Mouse (Mus musculus) fat pad, adult 2 months (tissue): ENCODE measurements at regions not wholly inside any gene's neighbourhood (a gene's known extent, or its start where the extent isn't known, plus 50 kb on each side); places are given as distances from the start of the nearest gene placed in this dataset.
"Not testable (repeated sequence)": the region's sequence is repeated elsewhere in the genome, so short reads cannot be mapped to it uniquely, and the experiment has no call there.

Source experiments
- DNase-seq: peaks from one replicate; pipeline ENCODE4 v3.0.0-alpha.2; 2011; ENCODE audit warnings: low read depth, low spot score; ENCODE audit errors: extremely low read depth

DNA sequence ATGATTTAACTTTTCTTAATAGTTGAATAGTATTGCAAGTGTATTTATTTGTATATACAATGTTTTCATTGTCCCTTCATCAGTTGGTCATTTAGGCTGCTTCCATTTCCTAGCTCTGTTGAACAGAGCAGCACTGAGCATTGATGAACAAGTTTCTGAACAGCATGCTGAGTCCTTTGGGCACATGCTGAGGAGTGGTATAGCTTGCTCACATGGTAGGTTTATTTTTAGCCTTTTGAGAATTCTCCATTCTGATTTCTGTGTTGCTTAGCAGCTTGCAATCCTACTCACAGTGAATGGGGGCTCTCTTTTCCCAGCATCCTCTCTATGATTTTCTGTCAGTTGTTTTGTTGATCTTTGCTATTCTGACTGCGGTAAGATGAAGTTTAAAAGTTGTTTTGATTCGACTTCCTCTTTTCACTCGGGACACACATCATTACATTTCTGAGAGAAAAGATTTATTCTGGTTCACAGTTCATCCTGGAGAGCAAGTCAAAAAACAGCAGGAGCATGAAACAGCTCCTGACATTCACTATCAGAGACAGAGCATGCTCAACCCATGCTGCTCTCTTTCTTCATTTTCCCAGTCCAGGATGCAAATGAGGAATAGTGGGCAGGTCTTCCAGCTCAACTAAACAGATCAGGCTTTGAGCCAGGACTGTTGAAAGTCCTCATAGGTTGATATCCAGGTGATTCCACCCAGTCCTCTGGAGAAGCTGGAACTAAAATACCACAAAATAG is 413.1 kb downstream of the Gm37988 start:
- no peak for DNase-seq

DNA sequence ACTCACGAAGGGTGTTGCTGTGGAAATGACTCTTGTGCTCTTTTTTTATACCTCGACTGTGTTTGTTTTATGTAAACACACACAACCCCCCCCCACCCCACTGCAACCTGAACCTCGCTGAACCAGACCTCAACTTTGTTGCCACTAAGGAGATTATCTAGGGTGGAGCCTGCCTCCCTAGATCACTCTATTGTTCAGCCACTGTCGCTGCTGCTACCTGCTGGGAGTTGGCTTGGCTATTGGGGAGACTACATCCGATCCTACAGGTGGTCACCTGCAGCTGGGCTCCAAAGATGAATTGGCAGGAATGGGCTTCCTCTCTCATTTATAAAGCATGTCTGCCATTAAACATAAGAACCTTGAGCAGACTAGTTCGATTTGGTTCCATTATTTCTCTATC is 420.2 kb downstream of the Gm37988 start:
- DNase-seq, result no peak

DNA sequence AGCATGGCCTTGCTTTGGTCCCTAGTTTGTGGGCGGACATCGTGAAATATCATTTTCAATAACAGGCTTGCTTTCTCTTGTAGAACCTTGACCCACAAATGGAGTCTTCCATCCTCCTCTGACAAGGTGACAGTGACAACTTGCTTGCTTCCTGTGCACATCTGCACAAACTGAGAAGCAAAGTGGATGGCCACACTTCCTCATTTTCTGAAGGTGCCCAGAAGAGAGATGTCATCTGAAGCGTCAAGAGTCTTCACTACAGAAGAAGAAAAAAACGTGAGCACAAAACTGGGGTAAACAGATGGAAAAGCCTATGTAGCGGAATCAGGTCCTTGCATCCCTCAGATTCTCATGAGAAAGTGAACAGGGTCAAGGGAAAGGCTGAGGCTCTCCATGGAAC is 423.5 kb downstream of the Gm37988 start:
- no peak for DNase-seq

DNA sequence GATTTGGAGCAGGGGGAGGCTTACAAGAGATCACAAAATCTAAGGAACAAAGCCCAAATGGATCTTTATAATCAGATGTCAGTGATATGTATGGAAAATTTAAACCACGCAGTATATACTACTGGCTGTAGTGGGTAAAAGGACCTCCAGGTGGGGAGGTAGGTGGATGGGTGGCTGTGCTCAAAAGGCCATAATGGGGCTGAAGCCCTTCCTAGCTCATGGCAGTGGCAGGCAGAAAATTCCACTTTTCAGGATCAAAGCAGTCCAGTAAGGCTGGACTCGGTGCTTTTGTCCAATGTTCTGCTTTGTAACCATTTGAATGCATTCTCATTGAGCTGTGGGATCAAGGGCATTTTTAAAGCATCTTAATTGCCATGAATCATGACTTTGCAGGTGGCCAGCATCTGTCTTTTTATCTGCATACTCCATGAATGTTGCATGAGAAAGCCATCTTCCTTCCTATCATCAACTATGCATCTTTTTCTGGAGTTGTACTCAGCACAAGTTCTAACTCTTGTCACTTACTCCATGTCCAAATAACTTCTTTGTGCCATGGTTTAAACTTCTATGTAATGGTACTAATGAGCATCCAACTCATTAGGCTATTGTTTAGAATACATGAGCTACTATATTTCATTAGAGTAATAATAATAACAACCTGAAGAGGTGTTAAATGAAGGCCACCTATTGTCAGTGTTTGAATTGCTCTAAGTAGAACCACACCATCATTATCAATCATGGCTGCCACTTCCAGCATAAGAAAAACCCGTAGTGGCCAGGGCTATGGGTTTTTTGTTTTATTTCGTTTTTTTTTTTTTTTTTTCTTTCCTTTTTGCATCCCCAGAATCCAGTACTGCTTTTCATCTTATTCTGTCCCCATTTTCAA is 424.5 kb downstream of the Gm37988 start:
- no peak for DNase-seq

DNA sequence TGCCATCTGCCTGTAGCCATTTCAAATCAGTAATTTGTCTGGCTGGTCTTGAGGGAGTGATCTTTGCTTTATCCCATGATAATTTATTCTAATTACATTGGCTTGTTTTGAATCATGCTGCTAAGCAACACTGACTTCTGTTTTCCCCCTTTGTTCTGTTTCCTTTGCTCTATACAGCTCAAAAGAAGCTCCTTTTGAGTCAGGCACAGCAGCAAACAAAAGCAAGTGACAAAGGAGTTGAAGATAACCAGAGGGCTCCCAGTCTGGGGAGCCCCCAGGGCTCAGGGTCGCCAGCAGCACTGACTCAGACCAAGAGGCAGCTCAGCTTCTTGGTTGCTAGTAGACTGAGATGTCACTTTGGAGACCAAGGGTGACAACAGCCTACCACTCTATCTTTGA is 425.2 kb downstream of the Gm37988 start:
- no peak for DNase-seq

DNA sequence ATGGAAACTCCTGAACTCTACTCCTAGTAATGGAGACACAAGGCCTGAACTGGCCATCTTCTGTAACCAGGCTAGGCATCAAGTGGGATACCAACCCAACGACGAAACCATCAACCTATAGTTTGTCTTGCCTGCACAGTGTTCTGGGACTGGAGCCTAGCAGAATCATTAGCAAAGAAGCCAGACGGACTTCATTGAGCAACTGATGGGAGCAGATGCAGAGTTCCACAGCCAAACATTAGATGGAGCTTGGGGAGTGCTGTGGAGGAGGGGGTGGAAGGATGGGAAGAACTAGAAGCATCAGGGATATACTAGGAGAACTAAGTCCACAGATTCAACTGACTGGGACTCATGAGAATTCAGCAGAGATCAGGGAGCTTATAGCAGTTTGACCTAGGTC is 435.5 kb downstream of the Gm37988 start:
- DNase-seq, result no peak

DNA sequence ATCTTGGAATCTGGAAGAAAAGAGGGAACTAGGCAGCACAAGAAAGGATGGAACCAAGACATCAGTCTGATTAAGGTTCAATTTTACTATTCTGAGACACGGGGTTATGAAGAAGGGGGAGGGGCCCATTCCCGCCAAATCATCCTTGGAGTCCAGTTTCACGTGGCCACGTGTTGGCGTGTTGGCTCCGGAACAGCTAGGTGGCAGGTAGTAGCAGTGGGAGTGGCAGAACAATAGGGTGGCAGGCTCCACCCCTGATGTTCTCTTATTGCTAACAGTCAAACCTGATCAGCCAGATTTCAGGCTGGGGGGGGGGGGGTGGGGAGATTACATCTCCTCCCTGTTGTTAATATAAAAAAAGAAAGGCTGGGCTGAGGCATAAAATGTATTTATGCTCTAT is 453.2 kb downstream of the Gm37988 start:
- not testable (repeated sequence) for DNase-seq

DNA sequence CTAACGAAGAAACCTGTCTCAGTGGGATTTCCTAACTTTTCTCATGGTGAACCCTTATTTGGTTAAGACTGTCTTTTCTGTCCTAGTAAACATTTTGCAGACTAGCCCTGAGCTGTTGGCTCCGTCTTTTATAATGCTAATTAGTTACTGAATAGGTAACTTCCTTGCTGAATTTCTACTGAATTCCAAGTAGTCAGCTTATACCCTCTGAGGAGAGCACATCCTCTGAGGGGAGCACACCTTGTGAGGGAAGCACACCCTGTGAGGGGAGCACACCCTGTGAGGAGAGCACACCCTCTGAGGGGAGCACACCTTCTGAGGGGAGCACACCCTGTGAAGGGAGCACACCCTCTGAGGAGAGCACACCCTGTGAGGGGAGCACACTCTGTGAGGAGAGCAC is 453.6 kb downstream of the Gm37988 start:
- not testable (repeated sequence) for DNase-seq

DNA sequence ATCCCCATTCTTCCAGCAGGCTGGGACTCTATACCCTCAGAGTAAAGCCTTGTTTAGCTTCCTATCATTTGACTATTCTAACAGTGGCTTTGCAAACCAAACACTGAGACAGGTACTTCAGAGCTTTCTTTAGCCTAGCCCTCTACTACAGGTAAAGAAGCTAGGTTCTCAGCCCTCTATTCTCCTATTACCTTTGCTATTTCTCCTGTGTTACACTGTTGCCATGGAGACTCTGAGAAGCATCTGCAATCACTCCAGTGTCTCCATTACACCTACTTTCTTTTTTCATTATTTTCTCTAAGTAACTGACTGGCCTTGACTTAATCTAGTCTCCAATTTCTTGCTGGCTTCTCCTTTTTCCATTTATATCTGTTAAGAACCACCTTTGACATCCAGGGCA is 466.2 kb downstream of the Gm37988 start:
- DNase-seq, result no peak

DNA sequence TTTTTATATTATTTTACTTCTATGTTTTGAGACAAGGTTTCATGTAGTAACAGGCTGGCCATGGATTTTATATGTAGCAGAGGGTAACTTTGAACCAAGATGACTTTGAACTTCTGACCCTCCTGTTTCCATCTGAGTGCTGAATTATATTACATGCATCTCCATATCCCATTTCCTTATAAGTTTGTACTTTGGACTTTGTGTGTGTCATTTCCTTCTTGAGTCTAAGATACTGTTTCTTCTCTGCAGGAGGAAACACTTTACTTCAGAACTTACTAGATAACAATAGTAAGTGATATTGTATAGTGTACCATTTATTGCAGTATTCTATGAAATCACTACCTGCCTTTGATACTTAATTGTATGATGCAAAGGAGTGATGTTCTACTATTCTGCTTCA is 486.9 kb downstream of the Gm37988 start:
- no peak for DNase-seq

DNA sequence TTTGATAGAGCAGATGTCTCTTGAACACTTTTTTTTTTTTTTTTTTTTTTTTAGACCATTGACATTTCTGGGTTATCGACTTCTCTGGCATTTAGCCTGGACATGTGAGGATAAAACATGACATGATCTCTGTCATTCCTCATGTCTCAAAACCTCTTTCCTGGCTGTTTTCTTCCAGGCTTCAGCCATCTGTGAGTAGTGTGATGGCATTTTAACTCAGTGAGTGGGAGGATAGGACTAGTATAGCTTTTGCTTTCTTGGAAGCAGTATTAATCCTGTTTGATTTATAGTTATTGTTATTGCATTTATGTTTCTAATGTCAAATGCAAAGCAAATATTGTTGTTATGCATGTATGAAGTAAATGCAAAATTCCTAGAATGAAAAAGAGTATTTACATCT is 489.9 kb downstream of the Gm37988 start:
- DNase-seq, result no peak

DNA sequence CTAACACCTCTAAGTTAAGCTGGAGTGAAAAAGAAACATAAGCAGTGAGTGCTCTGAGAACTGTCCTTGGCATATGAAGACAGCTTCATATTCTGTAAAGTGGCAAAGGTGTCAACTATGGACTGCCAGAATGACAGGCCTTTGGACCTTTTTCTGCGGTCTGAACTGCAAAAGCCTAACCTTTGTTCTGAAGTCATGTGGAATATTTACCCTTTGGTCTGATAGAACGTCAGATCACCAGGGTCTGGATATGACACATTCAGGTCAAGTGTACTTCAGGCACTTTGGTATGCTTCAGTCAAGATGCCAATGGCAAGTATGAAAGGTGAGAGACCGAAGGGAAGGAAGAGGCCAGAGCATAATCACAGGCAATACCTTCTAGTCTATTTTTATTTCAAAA is 504.0 kb downstream of the Gm37988 start:
- DNase-seq, result no peak

DNA sequence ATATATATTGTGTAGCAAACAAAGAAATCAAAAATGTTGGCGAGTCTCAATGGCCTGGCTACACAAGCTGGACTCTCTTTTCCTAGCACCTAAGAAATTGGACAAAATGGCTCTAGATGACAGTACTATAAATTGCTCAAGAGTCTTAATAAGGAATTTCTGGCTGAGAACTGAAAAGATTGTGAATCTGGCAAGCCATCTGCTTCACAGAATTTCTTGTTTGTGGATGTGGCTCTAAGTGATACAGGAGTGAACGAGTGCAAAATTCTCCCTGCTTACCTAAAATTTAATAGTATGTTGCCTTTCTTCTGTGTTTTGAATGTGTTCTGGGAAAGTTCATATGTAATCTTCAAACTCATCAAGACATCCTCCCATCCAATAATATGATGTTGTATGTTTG is 508.1 kb downstream of the Gm37988 start:
- DNase-seq, result no peak

DNA sequence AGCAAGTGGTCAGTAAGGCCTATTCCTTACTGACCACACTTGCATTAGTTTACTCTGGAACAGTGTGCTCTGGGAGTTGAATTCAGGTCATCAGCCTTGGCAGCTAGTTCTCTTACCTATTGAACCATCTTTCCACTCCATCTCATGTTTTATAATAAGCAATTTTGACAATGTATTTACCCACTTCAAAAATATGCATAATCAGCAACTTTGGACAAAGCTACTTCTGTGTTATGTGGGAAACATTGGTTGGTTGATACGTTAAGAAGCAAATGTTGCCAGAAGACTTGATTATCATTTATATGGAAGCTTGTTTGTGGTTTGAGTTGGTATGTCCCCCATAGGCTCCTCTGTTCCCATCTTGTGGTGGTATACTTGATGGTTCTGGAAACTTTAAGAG is 509.4 kb downstream of the Gm37988 start:
- no peak for DNase-seq

DNA sequence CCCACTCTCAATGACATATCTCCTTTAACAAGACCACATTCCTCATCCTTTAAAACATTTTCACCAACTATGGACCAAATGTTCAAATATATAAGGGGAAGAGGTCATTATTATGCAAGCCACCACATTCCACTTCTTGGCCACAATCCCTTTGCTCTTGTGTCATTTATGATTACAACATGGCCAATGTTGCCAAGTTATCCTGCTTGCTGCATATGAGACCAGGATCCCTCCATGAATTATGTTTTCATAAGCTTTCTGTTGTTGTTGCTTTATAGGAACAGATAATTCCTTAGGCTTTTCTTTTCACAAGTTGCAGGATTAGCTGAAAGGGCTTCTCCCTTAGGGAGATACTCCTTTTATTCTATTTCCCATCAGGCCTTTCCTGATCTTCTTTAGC is 518.6 kb downstream of the Gm37988 start:
- DNase-seq, result peak; percentile 58
